Mouse (Mus musculus): ENCODE measurements around the gene Tada2a.

Tada2a gene

GRCm38 (mm10) chr11:84113623-84114022, 15.8 kb downstream of the Tada2a start:
- DNase-seq, result no peak

- no peak for DNase-seq
These were observed 22.3 kb downstream of the Tada2a start for GRCm38 (mm10) chr11:84107137-84107536.

GRCm38 (mm10) chr11:84104036-84104435, 25.4 kb downstream of the Tada2a start:
- no peak for DNase-seq

- no peak for DNase-seq
These were observed 28.2 kb downstream of the Tada2a start for GRCm38 (mm10) chr11:84101182-84101581.

- no peak for DNase-seq
These were observed 32.0 kb downstream of the Tada2a start for GRCm38 (mm10) chr11:84097251-84097998.

GRCm38 (mm10) chr11:84095084-84095483, 34.3 kb downstream of the Tada2a start:
- no peak for DNase-seq

- no peak for DNase-seq
These were observed 38.8 kb downstream of the Tada2a start for GRCm38 (mm10) chr11:84090572-84090971.

GRCm38 (mm10) chr11:84081901-84082300, 47.5 kb downstream of the Tada2a start:
- DNase-seq, result no peak

GRCm38 (mm10) chr11:84080327-84080726, 49.1 kb downstream of the Tada2a start:
- DNase-seq, result no peak

GRCm38 (mm10) chr11:84079887-84080286, 49.5 kb downstream of the Tada2a start:
- peak; percentile 47 to 63 for DNase-seq

- no peak for DNase-seq
These were observed 50.0 kb downstream of the Tada2a start for GRCm38 (mm10) chr11:84079361-84079760.

- DNase-seq, result no peak
These were observed 50.8 kb downstream of the Tada2a start for GRCm38 (mm10) chr11:84078601-84079000.

- DNase-seq, result peak in 1 of 2 experiments; percentile 34
These were observed 52.4 kb downstream of the Tada2a start for GRCm38 (mm10) chr11:84077008-84077407.

- peak; percentile 74 to 75 for DNase-seq
These were observed 55.3 kb downstream of the Tada2a start for GRCm38 (mm10) chr11:84073816-84074764.

GRCm38 (mm10) chr11:84072904-84073651, 56.3 kb downstream of the Tada2a start:
- DNase-seq, result peak in 1 of 2 experiments; percentile 56

- peak in 1 of 2 experiments; percentile 58 for DNase-seq
These were observed 60.4 kb downstream of the Tada2a start, which contains the start of gene Dusp14 for GRCm38 (mm10) chr11:84069034-84069370. Gene Dusp14 (minus strand): TSS chr11:84069261.

GRCm38 (mm10) chr11:84068191-84069033, 61.0 kb downstream of the Tada2a start:
- DNase-seq, result peak; percentile 45 to 53

- DNase-seq, result peak; percentile 54 to 65
These were observed 61.6 kb downstream of the Tada2a start for GRCm38 (mm10) chr11:84067720-84068190.

- peak; percentile 66 to 77 for DNase-seq
These were observed 62.3 kb downstream of the Tada2a start for GRCm38 (mm10) chr11:84066927-84067645.

GRCm38 (mm10) chr11:84066071-84066481, 63.3 kb downstream of the Tada2a start:
- DNase-seq, result peak in 1 of 2 experiments; percentile 38

GRCm38 (mm10) chr11:84063631-84064209, 65.7 kb downstream of the Tada2a start:
- DNase-seq, result no peak

All from lung, adult 18-20 months (tissue).